Mouse (Mus musculus) liver, postnatal 0 days (tissue): ENCODE data around the gene Fam240b.

Source experiments
- CTCF ChIP-seq: sonication (generic); IDR thresholded peaks from 2 replicates; pipeline ENCODE4 v1.5.1; 2016; ENCODE audit warnings: antibody characterized with exemption, low read depth
- EP300 ChIP-seq: IDR thresholded peaks from 2 replicates; pipeline ENCODE4 v1.6.1; 2016; ENCODE audit warnings: antibody characterized with exemption, low read depth, mild to moderate bottlenecking

DNA sequence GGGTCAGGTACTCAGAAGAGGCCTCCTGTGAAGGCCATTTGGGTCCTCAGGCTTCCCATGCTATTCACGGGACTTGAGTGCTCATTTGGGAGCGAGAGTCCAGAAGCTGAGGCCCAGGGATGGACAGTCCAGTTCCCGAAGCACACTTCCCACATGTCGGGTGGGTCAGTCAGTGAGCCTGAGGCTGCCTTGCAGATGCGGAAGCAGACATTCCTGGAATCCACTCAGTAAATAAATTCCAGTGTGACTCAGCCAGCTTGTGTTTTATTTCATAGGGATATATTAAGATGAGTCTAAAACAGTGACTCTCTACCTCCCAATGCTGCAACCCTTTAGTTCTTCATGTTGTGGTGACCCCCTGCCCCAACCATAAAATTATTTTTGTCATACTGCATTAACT is 58.1 kb downstream of the Fam240b start:
- TF ChIP-seq CTCF, result no peak
- no peak for TF ChIP-seq EP300
